Mouse (Mus musculus): ENCODE results near the gene Zfp280d.

DNA sequence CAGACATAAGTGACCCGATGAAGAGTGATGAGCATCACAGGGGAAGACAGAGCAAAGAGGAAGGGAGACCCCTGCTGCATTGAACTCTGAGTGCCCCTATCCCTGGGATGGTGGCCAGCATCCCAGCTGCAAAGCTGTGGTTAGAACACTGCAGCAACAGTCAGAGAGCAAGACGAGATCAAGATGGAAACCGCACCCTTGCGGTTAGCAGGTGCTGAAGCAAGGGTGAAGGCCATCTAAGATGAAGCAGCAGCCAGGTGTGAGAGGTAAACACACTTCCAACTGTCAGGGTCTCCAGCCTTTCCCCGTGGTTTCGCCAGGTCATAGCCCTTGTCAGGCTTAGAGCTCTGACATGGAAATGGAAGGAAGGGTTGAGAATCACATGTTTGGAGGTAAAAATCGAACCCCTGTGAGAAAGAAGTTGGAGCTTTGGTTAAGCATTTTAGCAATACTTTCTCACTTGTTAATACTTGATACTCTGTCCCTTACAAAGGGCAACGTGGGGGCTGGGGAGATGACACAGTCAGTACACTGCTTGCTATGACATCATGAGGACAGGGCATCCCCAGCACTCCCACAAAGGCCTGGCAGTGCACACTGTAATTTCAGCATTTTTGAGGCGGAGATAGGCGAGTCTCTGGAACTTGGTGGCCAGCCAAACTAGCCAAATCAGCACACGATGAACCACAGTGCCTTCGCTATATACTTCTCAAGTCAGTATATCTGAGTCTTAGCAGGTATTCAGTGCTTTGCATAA, 115.8 kb downstream of the Zfp280d start:
- TF ChIP-seq POLR2A (IDR thresholded peaks at IDR 0.05; ENCODE audit: low read depth, low read length) (no peak), CTCF (IDR thresholded peaks at IDR 0.05; ENCODE audit: borderline replicate concordance, insufficient read depth, low read length) (no peak)

All from embryonic fibroblast, embryonic 13.5 days (primary cell).